Mouse (Mus musculus) heart, embryonic 12.5 days (tissue): ENCODE measurements around the gene Slc4a2. TPM values are rescaled to one million over a fixed set of nuclear protein-coding genes. Genes with fewer than 3 reads are reported as not detected.

Source experiments
- ATAC-seq: fragments of 200-750 bp; cut with Nextera tagmentation; 2 replicates; pipeline ENCODE4 v1.8.0; 2017; ENCODE audit warnings: moderate TSS enrichment, moderate library complexity; ENCODE audit not compliant: insufficient number of reproducible peaks, low FRiP score
- H3K27ac ChIP-seq: fragments of 300-500 bp; sonication (generic); 2 replicates; pipeline ENCODE4 v1.5.1; 2016; ENCODE audit warnings: mild to moderate bottlenecking, moderate library complexity; ENCODE audit not compliant: poor library complexity, severe bottlenecking
- H3K27me3 ChIP-seq: fragments of 300-500 bp; sonication (generic); replicated peaks from 2 replicates; pipeline ENCODE4 v1.6.1; 2016; ENCODE audit warnings: mild to moderate bottlenecking, moderate library complexity
- H3K36me3 ChIP-seq: fragments of 300-500 bp; sonication (generic); 2 replicates; pipeline ENCODE4 v1.6.1; 2016; ENCODE audit warnings: mild to moderate bottlenecking, moderate library complexity
- H3K4me1 ChIP-seq: fragments of 300-500 bp; sonication (generic); replicated peaks from 2 replicates; pipeline ENCODE4 v1.6.1; 2016; ENCODE audit warnings: mild to moderate bottlenecking
- H3K4me2 ChIP-seq: fragments of 300-500 bp; sonication (generic); 2 replicates; pipeline ENCODE4 v1.6.1; 2016; ENCODE audit warnings: mild to moderate bottlenecking, moderate library complexity
- H3K4me3 ChIP-seq: fragments of 300-500 bp; sonication (generic); 2 replicates; pipeline ENCODE4 v1.5.1; 2016; ENCODE audit warnings: mild to moderate bottlenecking
- H3K9ac ChIP-seq: fragments of 300-500 bp; sonication (generic); 2 replicates; pipeline ENCODE4 v1.6.1; 2016; ENCODE audit warnings: mild to moderate bottlenecking, moderate library complexity
- H3K9me3 ChIP-seq: fragments of 300-500 bp; sonication (generic); replicated peaks from 2 replicates; pipeline ENCODE4 v1.6.1; 2016; ENCODE audit warnings: mild to moderate bottlenecking, moderate library complexity
- WGBS: fragments of 180-500 bp; shearing (Covaris S2); methylation state at CpG from one replicate; pipeline ENCODE4 v1.1.7; 2016; 5-methylcytosine and 5-hydroxymethylcytosine counted together
- polyA plus RNA-seq: library from polyadenylated mRNA; unstranded; fragments of >200 nt; fragmentation: Nextera tagmentation; extraction: Ambion mirVana; gene quantifications from 2 replicates; pipeline ENCODE4 v1.2.1, GENCODE M21; 2016

Slc4a2 gene
- polyA plus RNA-seq, 1 experiment from 2014 or later = 31.1 TPM

DNA sequence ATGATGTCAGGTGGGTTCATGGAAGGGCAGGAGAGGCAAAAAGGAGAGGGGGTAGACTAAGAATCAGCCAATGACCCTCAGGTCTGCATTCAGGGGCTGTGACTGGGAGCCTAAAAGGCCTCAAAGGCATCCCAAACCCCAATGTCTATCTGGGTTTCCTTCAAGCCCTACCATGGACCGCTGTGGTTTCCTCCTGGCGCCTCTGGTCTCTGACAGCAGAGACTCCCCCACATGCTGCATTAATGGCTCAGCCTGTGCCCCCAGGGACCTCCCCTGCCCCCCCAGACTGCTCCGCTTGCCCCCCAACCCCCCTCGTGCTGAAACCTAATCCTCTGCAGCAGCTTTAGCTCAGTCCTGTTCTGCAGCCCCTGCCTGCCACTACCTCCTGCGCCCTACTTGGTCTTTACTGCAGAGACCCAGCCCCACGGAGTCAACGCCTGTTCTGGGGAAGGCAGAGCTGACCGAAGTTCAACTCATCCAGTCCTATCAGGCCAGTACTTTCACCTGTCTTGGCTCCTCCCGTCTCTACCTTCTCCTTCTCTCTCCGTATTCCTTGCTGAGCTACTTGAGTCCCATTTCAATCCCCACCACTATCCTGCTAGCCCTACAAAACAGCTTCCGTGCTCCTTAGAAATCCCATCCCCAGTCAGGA is 10.5 kb upstream of the Slc4a2 start, which contains the start of gene Asic3:
Asic3 (plus strand) TSS at position 351 of the 652 bp plus-strand sequence.
- H3K4me1 ChIP-seq = peaks cover 13% of the 10 kb centered on the region
- no peak within 1 kb of the TSS for H3K4me2 ChIP-seq

DNA sequence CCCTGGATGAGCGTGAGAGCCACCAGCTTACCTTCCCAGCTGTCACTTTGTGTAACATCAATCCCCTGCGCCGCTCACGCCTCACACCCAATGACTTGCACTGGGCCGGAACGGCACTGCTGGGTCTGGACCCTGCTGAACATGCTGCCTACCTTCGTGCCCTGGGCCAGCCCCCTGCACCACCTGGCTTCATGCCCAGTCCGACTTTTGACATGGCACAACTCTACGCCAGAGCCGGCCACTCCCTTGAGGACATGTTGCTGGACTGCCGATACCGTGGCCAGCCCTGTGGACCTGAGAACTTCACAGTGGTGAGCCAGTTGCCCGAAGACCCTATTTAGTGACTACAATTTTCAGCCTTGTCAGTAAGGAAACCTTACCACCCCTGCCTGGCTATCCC is 9.7 kb upstream of the Slc4a2 start:
- H3K9ac ChIP-seq = no peak overlapping the region
- H3K4me2 ChIP-seq = no peak overlapping the region

More for the DNA sequence above, 10.5 kb upstream of the Slc4a2 start, which contains the start of gene Asic3:
- WGBS = 39% methylated on average over 11 of the region's 11 CpGs
- no peak for ATAC-seq
- peaks cover 12% of the 10 kb centered on the region for H3K36me3 ChIP-seq
- no peak within 1 kb of the TSS for H3K27ac ChIP-seq
- H3K27me3 ChIP-seq = peaks cover 25% of the 10 kb centered on the region
- H3K9ac ChIP-seq = no peak within 1 kb of the TSS
- H3K4me3 ChIP-seq = no peak within 1 kb of the TSS
- H3K9me3 ChIP-seq = no peaks in the 10 kb centered on the region

GRCm38 (mm10) chr5:24416222-24416736 is 7.4 kb upstream of the Slc4a2 start:
- no peak overlapping the region for H3K27ac ChIP-seq
- no peaks in the 10 kb centered on the region for H3K9me3 ChIP-seq
- H3K4me1 ChIP-seq = peaks cover 13% of the 10 kb centered on the region
- peak overlapping the region; percentile 45; the same call in 1 of the 2 replicates for H3K4me2 ChIP-seq
- 0 out of 2 replicates have a peak overlapping the region, but pooled peaks have one; percentile 24 for H3K9ac ChIP-seq
- peaks cover 25% of the 10 kb centered on the region for H3K27me3 ChIP-seq
- ATAC-seq = peak; percentile 55
- H3K36me3 ChIP-seq = peaks cover 21% of the 10 kb centered on the region
- 2% methylated on average over 21 of the region's 21 CpGs for WGBS
- H3K4me3 ChIP-seq = no peak overlapping the region

More for the DNA sequence above, 9.7 kb upstream of the Slc4a2 start:
- H3K9me3 ChIP-seq = no peaks in the 10 kb centered on the region
- H3K36me3 ChIP-seq = peaks cover 6% of the 10 kb centered on the region
- H3K4me1 ChIP-seq = peaks cover 13% of the 10 kb centered on the region
- no peak for ATAC-seq
- no peak overlapping the region for H3K27ac ChIP-seq
- WGBS = 79% methylated on average over 13 of the region's 13 CpGs
- H3K4me3 ChIP-seq = no peak overlapping the region
- peaks cover 25% of the 10 kb centered on the region for H3K27me3 ChIP-seq

DNA sequence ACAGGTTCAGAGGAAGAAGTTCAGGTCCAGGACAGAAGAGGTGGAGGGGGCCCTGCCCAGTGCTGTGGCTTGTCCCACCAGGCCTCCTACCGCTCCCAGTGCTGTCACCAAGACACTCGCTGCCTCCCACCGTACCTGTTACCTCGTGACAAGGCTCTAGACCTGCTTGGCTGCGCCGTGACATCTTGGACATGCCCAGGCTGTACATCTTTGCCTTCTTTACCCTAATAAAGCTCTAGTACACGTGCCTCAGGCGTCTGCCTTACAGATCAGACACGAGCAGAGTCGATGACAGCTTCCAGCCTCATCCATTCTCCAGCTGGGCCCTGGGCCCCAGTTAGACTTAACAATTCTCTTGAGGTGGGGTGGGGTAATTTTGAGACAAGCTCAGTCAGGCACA is 6.0 kb upstream of the Slc4a2 start:
- H3K4me3 ChIP-seq = no peak overlapping the region
- ATAC-seq = no peak
- no peak overlapping the region for H3K4me2 ChIP-seq
- H3K36me3 ChIP-seq = peaks cover 21% of the 10 kb centered on the region
- H3K4me1 ChIP-seq = peaks cover 15% of the 10 kb centered on the region
- 78% methylated on average over 10 of the region's 10 CpGs for WGBS
- H3K27me3 ChIP-seq = peaks cover 25% of the 10 kb centered on the region
- H3K27ac ChIP-seq = no peak overlapping the region
- no peaks in the 10 kb centered on the region for H3K9me3 ChIP-seq
- no peak overlapping the region for H3K9ac ChIP-seq

GRCm38 (mm10) chr5:24420381-24420780 is 3.3 kb upstream of the Slc4a2 start:
- Histone ChIP-seq H3K4me2 (no peak overlapping the region), H3K4me3 (no peak overlapping the region), H3K9me3 (no peaks in the 10 kb centered on the region), H3K4me1 (peaks cover 27% of the 10 kb centered on the region), H3K27ac (no peak overlapping the region), H3K36me3 (peaks cover 21% of the 10 kb centered on the region), H3K9ac (no peak overlapping the region), H3K27me3 (peaks cover 8% of the 10 kb centered on the region; the same call in 1 of the 2 replicates)
- WGBS = 89% methylated on average over 9 of the region's 9 CpGs
- ATAC-seq = no peak

DNA sequence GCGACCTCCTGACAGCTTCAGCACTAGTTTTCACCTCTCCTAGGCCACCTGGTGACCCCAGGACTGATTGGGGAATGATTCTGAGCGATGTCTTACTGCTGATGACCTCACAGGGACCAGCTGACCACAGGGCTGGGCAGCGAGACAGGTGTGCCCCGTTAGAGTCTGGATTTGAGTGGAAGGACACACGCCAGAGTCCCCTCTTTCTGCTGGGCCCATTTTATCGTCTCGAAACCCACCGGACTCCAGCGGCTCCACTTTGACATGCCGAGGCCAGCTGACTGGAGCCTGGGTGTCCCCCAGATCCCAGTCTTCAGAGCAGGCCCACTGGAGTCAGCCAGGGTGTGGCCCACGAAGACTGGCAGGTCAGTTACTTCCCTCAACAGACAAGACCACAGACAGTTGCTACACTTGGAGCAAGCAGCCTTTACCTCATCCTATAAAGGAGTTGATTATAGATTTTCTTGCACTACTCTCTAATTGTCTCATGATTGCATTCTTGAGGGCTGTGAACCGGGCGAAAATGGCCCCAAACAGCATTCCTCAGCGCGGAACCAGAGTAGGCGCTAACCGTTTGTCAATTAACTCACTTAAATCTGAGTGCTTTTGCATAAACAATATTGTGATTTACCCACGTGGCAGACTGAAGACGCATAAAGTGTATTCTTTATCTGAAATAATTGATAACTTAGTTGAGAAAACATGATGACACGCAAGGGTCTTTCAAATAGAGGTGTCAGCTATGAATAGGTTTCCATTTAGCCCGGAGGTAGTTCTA is 556 bp downstream of the Slc4a2 start:
- ATAC-seq = peak; percentile 12
- peak overlapping the region; percentile 76 for H3K4me3 ChIP-seq
- H3K4me1 ChIP-seq = peaks cover 49% of the 10 kb centered on the region
- H3K27ac ChIP-seq = peak overlapping the region; percentile 97
- H3K36me3 ChIP-seq = peaks cover 20% of the 10 kb centered on the region
- no peaks in the 10 kb centered on the region for H3K9me3 ChIP-seq
- no peaks in the 10 kb centered on the region for H3K27me3 ChIP-seq
- WGBS = 10% methylated on average over 21 of the region's 21 CpGs
- peak overlapping the region; percentile 85 for H3K9ac ChIP-seq
- peak overlapping the region; percentile 80 for H3K4me2 ChIP-seq

DNA sequence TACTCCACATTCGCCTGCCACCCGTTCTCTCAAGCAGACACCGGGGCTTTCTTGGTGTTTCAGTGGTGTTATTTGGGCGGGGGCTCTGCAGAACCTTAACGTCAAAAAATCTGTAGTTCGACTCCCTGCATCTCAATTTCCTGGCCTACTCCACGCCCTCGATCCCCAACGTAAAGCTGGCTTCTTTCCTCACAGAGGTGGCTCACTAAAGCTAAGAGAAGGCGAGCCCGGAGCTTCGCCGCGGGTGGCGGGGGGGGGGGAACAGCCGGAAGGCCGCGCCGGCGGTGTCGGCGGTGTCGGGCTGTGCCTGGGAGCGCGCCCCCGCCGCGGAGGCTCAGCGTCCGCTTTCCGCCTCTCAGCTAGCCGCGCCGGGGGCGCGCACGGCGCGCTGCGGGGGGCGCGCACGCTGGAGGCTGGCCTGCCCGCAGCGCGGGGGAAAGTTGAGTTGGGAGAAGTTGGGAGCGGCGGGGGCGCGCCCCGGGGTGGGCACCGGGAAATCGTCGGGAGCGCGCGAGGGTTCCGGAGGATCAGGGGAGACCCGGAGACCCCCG is 1.3 kb downstream of the Slc4a2 start:
- peaks cover 20% of the 10 kb centered on the region for H3K36me3 ChIP-seq
- WGBS = under 1% methylated on average over 60 of the region's 60 CpGs
- H3K4me1 ChIP-seq = peaks cover 49% of the 10 kb centered on the region

GRCm38 (mm10) chr5:24425421-24426036 is 1.9 kb downstream of the Slc4a2 start:
- ATAC-seq = peak; percentile 10; the same call in 1 of the 2 replicates
- H3K4me1 ChIP-seq = peaks cover 49% of the 10 kb centered on the region
- H3K36me3 ChIP-seq = peaks cover 20% of the 10 kb centered on the region
- peak overlapping the region; percentile 85 for H3K9ac ChIP-seq
- H3K27ac ChIP-seq = peak overlapping the region; percentile 97
- H3K27me3 ChIP-seq = no peaks in the 10 kb centered on the region
- H3K4me3 ChIP-seq = peak overlapping the region; percentile 76
- peak overlapping the region; percentile 80 for H3K4me2 ChIP-seq
- under 1% methylated on average over 24 of the region's 30 CpGs for WGBS
- no peaks in the 10 kb centered on the region for H3K9me3 ChIP-seq

More for the DNA sequence above, 1.3 kb downstream of the Slc4a2 start:
- ATAC-seq = peak; percentile 68
- Histone ChIP-seq H3K4me2 (peak overlapping the region; percentile 80), H3K27me3 (no peaks in the 10 kb centered on the region), H3K27ac (peak overlapping the region; percentile 97), H3K9me3 (no peaks in the 10 kb centered on the region), H3K9ac (peak overlapping the region; percentile 85), H3K4me3 (peak overlapping the region; percentile 76)

DNA sequence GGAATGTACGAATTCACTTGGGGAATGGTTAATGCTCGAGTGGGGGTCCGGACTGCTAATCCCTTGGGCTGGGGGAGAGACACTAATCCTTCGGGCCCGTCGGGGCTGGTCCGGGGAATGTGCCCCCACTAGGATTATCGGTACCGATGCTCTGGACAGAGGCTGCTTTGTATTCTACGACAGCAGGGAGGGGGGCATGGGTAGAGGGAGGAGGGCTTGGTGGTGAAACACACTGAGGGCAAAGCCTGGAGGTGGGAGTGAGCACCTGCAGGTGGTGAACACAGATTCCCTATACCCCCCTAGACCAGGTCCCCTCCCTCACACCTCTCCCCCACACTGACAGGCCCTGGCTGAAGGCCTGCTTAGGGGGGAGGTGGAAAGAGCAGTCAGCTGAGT is 2.4 kb downstream of the Slc4a2 start:
- WGBS = 1% methylated on average over 10 of the region's 10 CpGs
- Histone ChIP-seq H3K27me3 (no peaks in the 10 kb centered on the region), H3K4me1 (peaks cover 49% of the 10 kb centered on the region), H3K27ac (peak overlapping the region; percentile 97; the same call in 1 of the 2 replicates), H3K36me3 (peaks cover 20% of the 10 kb centered on the region), H3K4me3 (peak overlapping the region; percentile 76), H3K9ac (peak overlapping the region; percentile 85), H3K4me2 (peak overlapping the region; percentile 80), H3K9me3 (no peaks in the 10 kb centered on the region)
- ATAC-seq = no peak

DNA sequence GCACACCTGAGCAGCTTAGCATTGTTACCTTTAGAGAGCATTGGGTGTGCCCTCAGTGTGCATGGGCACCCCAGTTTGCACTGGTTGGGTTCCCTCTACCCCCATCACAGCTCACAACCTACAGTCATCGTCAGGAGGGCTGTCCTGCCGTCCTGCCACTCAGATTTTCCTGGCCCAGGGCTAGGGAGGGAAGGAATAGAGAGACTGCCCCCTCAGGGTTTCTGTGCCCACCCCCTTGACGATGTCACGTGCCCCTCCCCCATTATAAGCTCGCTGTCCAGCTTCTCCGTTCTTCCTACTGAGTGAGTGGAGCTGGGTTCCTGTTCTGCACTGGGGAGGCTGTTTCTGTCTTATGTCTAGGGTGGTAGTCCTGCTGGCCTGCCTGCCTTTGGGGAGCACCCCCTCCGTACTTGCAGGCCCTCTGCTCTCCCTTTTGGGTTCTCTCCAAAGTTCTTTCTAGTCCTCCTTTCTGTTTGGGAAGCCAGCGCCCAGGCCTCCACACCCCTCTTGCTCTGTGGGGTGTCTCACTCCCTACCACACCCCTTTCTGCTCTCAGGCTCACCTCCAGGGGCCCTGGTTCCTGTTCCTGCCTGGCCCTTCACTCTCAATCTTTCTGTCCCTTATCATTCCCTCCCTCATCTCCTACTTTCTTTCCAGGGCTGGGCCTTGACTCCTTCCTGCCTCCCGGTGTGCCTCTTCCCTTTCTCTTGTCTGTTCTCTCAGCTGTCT is 3.1 kb downstream of the Slc4a2 start:
- H3K4me1 ChIP-seq = peaks cover 49% of the 10 kb centered on the region
- H3K9me3 ChIP-seq = no peaks in the 10 kb centered on the region
- ATAC-seq = no peak
- H3K4me2 ChIP-seq = peak overlapping the region; percentile 80
- H3K36me3 ChIP-seq = peaks cover 27% of the 10 kb centered on the region
- peak overlapping the region; percentile 85 for H3K9ac ChIP-seq
- H3K27me3 ChIP-seq = no peaks in the 10 kb centered on the region
- no peak overlapping the region for H3K27ac ChIP-seq
- WGBS = 11% methylated on average over 9 of the region's 9 CpGs
- peak overlapping the region; percentile 76 for H3K4me3 ChIP-seq
